Mouse (Mus musculus): Measurements from ENCODE around the gene Nsun2.

DNA sequence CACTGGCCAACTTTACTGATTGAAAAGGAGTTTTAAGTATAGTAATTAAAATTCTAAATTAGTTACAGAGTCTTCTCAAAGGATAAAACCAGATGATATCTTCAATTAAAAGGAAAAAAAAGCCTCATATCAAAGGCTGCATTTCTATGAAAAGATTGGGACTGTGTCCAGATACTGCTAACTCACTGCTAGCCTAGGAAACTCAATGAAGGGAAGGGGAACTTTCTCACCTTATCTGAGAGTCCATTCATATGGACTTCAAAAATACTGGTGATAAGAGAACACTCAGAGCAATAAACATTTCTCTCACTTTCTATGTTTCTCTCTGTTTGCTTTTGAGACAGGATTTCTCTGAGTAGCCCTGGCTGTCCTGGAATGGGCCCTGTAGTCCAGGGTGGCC, 31.0 kb downstream of the Nsun2 start:
- TF ChIP-seq CTCF (IDR thresholded peaks at IDR 0.05; ENCODE audit: control insufficient read depth, insufficient read depth, low read length) (no peak), POLR2A (IDR thresholded peaks at IDR 0.05; ENCODE audit: borderline replicate concordance, control insufficient read depth, low read depth, low read length) (no peak)

Measured in bone marrow, adult 2 months (tissue).